Mouse (Mus musculus) MEL-GATA-1-ER (cell line): ENCODE measurements around the gene Cdkn1a.

Experiments
- DNase-seq: peaks from one replicate; pipeline ENCODE4 v3.0.0-alpha.2; 2012; ENCODE audit warnings: low read depth; ENCODE audit errors: extremely low read depth

The Cdkn1a gene

GRCm38 (mm10) chr17:29116023-29116422 is 25.2 kb downstream of the Cdkn1a start:
- DNase-seq, result no peak

DNA sequence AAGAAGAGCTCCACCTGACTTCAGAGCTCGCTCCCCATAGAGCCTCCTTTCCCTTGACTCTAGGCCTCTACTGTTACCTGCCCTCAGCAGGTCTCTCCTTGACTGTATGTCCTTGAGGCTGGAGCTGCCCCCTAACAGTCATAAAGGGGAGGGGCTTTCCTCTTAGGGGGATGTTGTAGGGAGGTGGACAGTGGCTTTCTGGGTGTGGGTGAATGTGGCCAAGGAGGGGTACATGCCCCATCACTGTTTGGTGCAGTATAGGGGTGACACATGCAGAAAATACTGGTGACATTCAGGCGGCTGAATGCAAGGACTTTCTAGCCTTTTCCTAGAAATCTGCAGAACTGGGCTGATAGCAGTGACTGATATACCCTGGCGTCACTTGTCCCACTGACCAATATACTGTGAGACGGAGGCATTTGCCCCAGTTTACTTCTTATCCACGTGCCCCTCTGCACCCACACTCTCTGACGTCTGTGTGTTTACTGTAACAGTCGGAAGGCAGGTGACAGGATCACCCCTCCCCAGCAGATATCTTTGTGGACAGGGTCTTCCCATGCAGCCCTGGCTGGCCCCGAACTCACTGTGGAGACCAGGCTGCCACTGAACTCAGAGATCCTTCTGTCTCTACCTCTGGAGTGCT is 26.4 kb downstream of the Cdkn1a start:
- DNase-seq, result no peak

DNA sequence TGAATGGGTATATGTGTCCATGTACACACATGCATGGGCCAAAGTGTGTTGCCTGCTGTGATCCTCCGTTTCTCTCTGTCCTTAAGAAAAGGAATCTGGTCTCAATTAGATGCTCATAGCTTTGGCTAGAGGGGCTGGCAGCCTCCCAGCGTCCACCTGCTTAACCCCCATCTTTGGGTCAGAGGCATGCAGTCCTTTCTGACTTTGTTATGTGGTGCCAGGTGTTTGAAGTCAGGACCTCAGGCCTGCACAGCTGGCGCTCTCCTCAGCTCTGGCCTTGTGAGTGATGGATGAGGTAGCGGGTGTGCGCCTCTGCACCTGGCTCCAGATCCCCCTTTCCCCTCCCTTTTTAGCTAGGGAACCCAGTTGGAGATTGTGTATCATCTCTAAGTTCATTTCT is 27.3 kb downstream of the Cdkn1a start:
- no peak for DNase-seq

DNA sequence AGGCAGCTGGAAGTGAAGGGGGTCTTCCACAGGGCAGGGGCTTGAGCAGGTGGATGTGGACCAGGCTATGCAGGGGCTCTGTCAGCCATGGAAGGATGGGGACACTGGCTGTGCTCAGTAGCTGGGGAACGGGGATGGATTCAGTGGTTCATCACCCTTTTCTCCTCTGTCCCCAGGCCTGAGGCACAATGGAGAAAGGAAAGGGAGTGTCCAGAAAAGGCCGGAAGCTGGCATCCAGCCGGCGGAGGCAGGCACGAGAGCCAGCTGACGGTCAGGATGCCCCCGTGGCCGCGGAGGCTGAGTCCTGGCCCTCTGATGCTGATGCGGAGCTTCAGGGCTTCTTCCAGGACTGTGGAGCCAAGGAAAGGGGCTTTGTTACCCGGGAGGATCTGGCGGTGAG is 29.9 kb downstream of the Cdkn1a start:
- DNase-seq, result no peak

DNA sequence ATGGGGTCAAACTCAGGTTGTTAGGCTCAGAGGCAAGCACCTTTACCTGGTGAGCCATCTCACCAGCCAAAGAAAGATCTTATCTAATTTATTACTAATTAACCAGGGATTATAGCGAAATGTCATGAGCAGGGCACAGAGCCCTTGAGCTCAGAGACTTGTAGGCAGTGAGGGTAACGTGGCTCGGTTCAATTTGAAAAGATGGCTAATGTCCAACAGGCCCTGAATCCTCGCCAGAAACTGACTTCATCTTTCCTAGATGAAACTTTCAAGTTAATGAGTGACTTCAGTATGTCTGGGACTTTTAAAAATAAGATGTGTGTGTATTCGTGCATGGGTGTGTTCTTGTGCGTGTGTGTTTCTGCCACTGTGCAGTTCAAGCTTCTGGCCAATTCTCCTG is 32.0 kb downstream of the Cdkn1a start:
- DNase-seq, result no peak

DNA sequence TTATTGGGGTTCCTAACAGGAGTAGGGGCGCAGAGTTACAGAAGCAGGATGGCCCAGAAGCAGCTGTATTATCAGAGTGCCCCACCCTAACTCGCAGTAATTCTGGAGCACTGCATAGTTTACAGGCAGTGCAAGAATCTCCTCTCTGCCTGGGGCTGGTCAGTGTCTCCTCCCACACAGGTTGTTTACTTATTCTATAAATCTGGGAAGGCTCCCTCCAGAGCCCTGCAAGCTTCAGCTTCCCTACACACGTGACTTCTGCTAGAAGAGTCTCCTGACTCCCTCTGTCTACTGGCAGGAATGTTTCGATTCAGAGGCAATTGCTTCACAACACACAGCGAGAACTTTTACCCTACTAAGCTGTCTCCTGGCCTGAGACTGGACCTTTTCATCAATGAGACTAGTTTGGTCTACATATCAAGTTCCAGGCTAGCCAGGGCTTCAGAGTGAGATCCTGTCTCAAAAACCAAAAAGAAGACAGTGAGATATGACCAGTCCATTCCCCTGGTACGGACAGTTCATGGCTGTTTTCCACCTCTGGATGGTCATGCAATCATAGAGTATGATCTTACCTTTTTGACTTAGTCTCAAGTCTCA is 32.9 kb downstream of the Cdkn1a start:
- no peak for DNase-seq

- DNase-seq, result no peak
These were observed 35.8 kb downstream of the Cdkn1a start for GRCm38 (mm10) chr17:29126561-29126960.

DNA sequence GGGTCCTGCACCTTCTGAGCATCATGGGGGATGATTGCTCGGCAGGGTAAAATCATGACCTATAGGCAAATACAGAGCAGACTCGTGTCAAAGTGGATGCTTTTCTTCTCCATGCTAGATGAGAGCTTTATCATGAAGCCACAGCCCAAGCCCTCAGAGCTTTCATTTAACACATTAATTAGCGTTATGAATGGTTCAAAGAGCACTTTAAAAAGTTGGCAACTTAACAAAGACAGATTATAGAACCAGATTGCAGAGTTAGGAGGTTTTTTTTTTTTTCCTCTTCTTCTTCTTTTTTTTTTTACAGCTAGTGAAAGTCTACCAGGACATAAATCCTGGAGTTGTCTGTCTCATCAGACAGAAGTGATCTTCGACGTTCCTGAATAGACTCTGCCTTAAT is 38.6 kb downstream of the Cdkn1a start:
- DNase-seq, result no peak

- no peak for DNase-seq
These were observed 44.3 kb downstream of the Cdkn1a start for GRCm38 (mm10) chr17:29135066-29135465.

- no peak for DNase-seq
These were observed 45.5 kb downstream of the Cdkn1a start for GRCm38 (mm10) chr17:29136236-29136635.

GRCm38 (mm10) chr17:29137906-29138305 is 47.1 kb downstream of the Cdkn1a start:
- DNase-seq, result no peak

DNA sequence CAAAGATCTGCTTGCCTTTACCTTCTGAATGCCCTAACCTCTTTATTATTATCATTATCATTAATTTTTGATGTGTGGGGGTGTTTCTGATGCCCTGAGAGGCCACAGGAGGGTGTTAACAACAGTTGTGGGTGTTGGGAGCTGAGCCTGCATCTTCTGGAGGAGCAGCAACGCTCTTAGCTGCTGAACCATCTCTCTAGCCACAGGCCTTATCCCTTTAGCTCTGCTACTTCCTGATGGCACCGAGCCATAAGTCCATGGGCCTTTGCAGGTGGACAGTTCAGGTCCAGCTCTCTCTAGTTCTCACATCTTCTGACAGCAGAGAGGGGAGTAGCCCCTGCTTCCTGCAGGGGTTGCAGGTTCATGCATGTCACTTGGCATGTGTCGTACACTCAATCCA is 50.8 kb downstream of the Cdkn1a start:
- peak; percentile 44 for DNase-seq

DNA sequence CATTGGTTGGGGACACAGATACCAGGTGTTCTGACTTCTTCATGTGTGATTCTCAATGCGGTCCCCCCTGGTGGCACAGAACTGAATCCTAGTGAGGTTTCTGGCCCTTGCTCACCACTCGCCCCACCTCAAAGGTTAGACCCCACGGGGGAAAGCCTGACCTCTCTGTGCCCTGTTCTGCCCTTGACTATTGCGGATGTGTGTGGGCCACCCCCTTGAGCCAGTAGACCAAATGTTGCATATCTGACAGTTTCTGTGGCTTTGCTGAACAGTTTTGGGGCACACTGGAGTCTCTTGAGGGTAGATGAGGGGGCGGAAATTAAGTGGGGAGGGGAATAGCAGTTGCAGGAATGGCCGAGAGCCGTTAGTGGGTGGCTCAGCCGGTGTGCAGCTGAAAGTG is 52.5 kb downstream of the Cdkn1a start:
- DNase-seq, result no peak

GRCm38 (mm10) chr17:29145101-29145500 is 54.3 kb downstream of the Cdkn1a start:
- no peak for DNase-seq

- no peak for DNase-seq
These were observed 56.5 kb downstream of the Cdkn1a start for GRCm38 (mm10) chr17:29147273-29147672.

- no peak for DNase-seq
These were observed 57.0 kb downstream of the Cdkn1a start for GRCm38 (mm10) chr17:29147773-29148172.

- DNase-seq, result no peak
These were observed 59.0 kb downstream of the Cdkn1a start for GRCm38 (mm10) chr17:29149766-29150165.
